Mouse (Mus musculus) stomach, postnatal 0 days (tissue): ENCODE results near the gene Cass4. TPM values are rescaled to one million over a fixed set of nuclear protein-coding genes. Genes with fewer than 3 reads are reported as not detected.

Experiments used
- ATAC-seq: fragments of 200-750 bp; cut with Nextera tagmentation; 2 replicates; pipeline ENCODE4 v1.8.0; 2017; ENCODE audit not compliant: low FRiP score, low TSS enrichment
- DNase-seq: peaks from one replicate; pipeline ENCODE4 v3.0.0-alpha.2; 2016; ENCODE audit warnings: low spot score
- H3K27ac ChIP-seq: fragments of 300-500 bp; sonication (generic); replicated peaks from 2 replicates; pipeline ENCODE4 v1.5.1; 2014; ENCODE audit warnings: mild to moderate bottlenecking, control low read depth
- H3K27me3 ChIP-seq: fragments of 300-500 bp; sonication (generic); 2 replicates; pipeline ENCODE4 v1.6.1; 2014; ENCODE audit warnings: low read length; ENCODE audit not compliant: control insufficient read depth, insufficient read depth
- H3K36me3 ChIP-seq: fragments of 300-500 bp; sonication (generic); 2 replicates; pipeline ENCODE4 v1.6.1; 2014; ENCODE audit warnings: low read length, mixed read lengths; ENCODE audit not compliant: control insufficient read depth, insufficient read depth
- H3K4me1 ChIP-seq: fragments of 300-500 bp; sonication (generic); replicated peaks from 2 replicates; pipeline ENCODE4 v1.6.1; 2014; ENCODE audit warnings: antibody characterized with exemption; ENCODE audit not compliant: control insufficient read depth, insufficient read depth
- H3K4me2 ChIP-seq: fragments of 300-500 bp; sonication (generic); replicated peaks from 2 replicates; pipeline ENCODE4 v1.6.1; 2014; ENCODE audit warnings: low read depth, mild to moderate bottlenecking, control low read depth, moderate library complexity
- H3K4me3 ChIP-seq: fragments of 300-500 bp; sonication (generic); 2 replicates; pipeline ENCODE4 v1.5.1; 2014; ENCODE audit warnings: low read depth, low read length, control low read depth
- H3K9ac ChIP-seq: fragments of 300-500 bp; sonication (generic); 2 replicates; pipeline ENCODE4 v1.6.1; 2014; ENCODE audit warnings: mild to moderate bottlenecking, low read length, control low read depth, mixed read lengths
- H3K9me3 ChIP-seq: fragments of 300-500 bp; sonication (generic); 2 replicates; pipeline ENCODE4 v1.6.1; 2016; ENCODE audit warnings: low read length; ENCODE audit not compliant: control insufficient read depth
- CTCF ChIP-seq: IDR thresholded peaks from 2 replicates; pipeline ENCODE4 v1.5.1; 2016; ENCODE audit warnings: antibody characterized with exemption, low read depth, mild to moderate bottlenecking, moderate library complexity
- EP300 ChIP-seq: optimal IDR thresholded peaks from 2 replicates; pipeline ENCODE3; 2016; ENCODE audit warnings: antibody characterized with exemption
- WGBS: fragments of 180-500 bp; shearing (Covaris S2); extraction: QIAGEN DNeasy Blood & Tissue Kit; methylation state at CpG from one replicate; pipeline ENCODE4 v1.1.7; 2014; 5-methylcytosine and 5-hydroxymethylcytosine counted together
- polyA plus RNA-seq: library from polyadenylated mRNA; unstranded; fragments of >200 nt; fragmentation: Nextera tagmentation; extraction: Ambion mirVana; gene quantifications from 2 replicates; pipeline ENCODE4 v1.2.1, GENCODE M21; 2015

Gene Cass4
- polyA plus RNA-seq, 1 experiment from 2014 or later: 0.18 TPM

- H3K9ac ChIP-seq: no peak overlapping the region
- no peaks in the 10 kb centered on the region for H3K27me3 ChIP-seq
- 68% methylated on average over 4 of the region's 4 CpGs for WGBS
- TF ChIP-seq EP300 (no peak), CTCF (no peak)
- ATAC-seq: no peak
- no peak for DNase-seq
- H3K4me3 ChIP-seq: no peak overlapping the region
- H3K4me2 ChIP-seq: no peak overlapping the region
- H3K36me3 ChIP-seq: no peaks in the 10 kb centered on the region
- H3K9me3 ChIP-seq: no peaks in the 10 kb centered on the region
- no peaks in the 10 kb centered on the region for H3K4me1 ChIP-seq
- H3K27ac ChIP-seq: no peak overlapping the region
Measured at GRCm38 (mm10) chr2:172406173-172406572, 12.6 kb downstream of the Cass4 start.

GRCm38 (mm10) chr2:172407499-172407898 is 13.9 kb downstream of the Cass4 start:
- Histone ChIP-seq H3K4me2 (no peak overlapping the region), H3K36me3 (no peaks in the 10 kb centered on the region), H3K4me1 (no peaks in the 10 kb centered on the region), H3K4me3 (no peak overlapping the region), H3K27ac (no peak overlapping the region), H3K9me3 (no peaks in the 10 kb centered on the region), H3K9ac (no peak overlapping the region), H3K27me3 (no peaks in the 10 kb centered on the region)
- no peak for ATAC-seq
- TF ChIP-seq CTCF (no peak), EP300 (no peak)
- DNase-seq: no peak
- WGBS: 61% methylated on average over 2 of the region's 2 CpGs

GRCm38 (mm10) chr2:172410686-172411085 is 17.1 kb downstream of the Cass4 start:
- H3K4me1 ChIP-seq: no peaks in the 10 kb centered on the region
- no peak overlapping the region for H3K9ac ChIP-seq
- H3K27me3 ChIP-seq: no peaks in the 10 kb centered on the region
- 77% methylated on average over 2 of the region's 2 CpGs for WGBS
- H3K36me3 ChIP-seq: no peaks in the 10 kb centered on the region
- ATAC-seq (no peak), DNase-seq (no peak)
- H3K4me2 ChIP-seq: no peak overlapping the region
- H3K4me3 ChIP-seq: no peak overlapping the region
- TF ChIP-seq EP300 (no peak), CTCF (no peak)
- H3K27ac ChIP-seq: no peak overlapping the region
- no peaks in the 10 kb centered on the region for H3K9me3 ChIP-seq

GRCm38 (mm10) chr2:172411091-172411490 is 17.5 kb downstream of the Cass4 start:
- Histone ChIP-seq H3K27ac (no peak overlapping the region), H3K4me1 (no peaks in the 10 kb centered on the region), H3K27me3 (no peaks in the 10 kb centered on the region), H3K9me3 (no peaks in the 10 kb centered on the region), H3K4me2 (no peak overlapping the region), H3K4me3 (no peak overlapping the region), H3K36me3 (no peaks in the 10 kb centered on the region), H3K9ac (no peak overlapping the region)
- TF ChIP-seq EP300: no peak
- TF ChIP-seq CTCF: no peak
- no peak for DNase-seq
- no peak for ATAC-seq
- 82% methylated on average over 11 of the region's 11 CpGs for WGBS

DNA sequence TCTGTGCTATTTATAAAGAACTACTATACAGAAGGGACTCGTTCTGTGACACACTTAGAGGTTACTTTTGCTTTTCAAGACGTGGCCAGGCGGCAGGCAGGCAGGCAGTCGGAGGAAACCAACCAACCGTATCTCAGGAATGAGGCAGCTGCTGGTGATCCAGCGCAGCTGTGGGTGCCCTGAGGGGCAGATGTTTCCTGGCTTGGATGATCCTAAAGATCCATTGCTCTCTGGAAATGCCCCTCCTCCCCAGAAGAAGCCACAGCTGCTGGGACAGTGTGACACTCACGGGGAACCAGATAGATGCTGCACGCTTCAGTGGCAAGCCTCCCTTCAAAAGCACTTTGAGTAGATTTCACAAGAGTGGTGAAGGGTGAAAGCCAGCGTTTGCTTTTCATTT is 18.9 kb downstream of the Cass4 start:
- TF ChIP-seq CTCF (no peak), EP300 (no peak)
- H3K4me3 ChIP-seq: no peak overlapping the region
- no peaks in the 10 kb centered on the region for H3K4me1 ChIP-seq
- DNase-seq: no peak
- H3K36me3 ChIP-seq: no peaks in the 10 kb centered on the region
- no peak overlapping the region for H3K9ac ChIP-seq
- 11% methylated on average over 9 of the region's 9 CpGs for WGBS
- no peak overlapping the region for H3K4me2 ChIP-seq
- no peak for ATAC-seq
- no peaks in the 10 kb centered on the region for H3K27me3 ChIP-seq
- no peak overlapping the region for H3K27ac ChIP-seq
- H3K9me3 ChIP-seq: no peaks in the 10 kb centered on the region

DNA sequence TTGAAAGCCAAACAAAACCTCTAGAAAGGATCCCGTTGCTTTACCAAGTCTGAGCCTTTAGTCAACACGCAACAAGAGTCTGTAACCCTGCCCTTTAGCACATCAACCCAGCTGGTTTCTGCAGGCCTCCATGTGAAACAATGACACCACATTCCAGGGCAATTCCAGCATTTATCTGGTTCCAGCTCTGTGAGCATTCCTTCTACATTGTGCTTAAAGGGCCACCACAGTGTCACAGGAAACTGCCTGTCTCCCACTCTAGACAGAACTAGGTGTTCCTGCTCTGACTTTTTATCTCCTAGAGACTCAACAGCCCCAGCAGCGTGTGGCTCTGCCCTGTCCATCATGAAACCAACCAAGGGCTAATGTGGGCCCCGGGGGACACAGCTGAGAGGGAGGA is 19.7 kb downstream of the Cass4 start:
- no peaks in the 10 kb centered on the region for H3K36me3 ChIP-seq
- H3K9ac ChIP-seq: no peak overlapping the region
- DNase-seq (no peak), ATAC-seq (no peak)
- no peaks in the 10 kb centered on the region for H3K4me1 ChIP-seq
- no peak overlapping the region for H3K27ac ChIP-seq
- no peak overlapping the region for H3K4me2 ChIP-seq
- WGBS: 16% methylated on average over 4 of the region's 4 CpGs
- H3K27me3 ChIP-seq: no peaks in the 10 kb centered on the region
- no peak overlapping the region for H3K4me3 ChIP-seq
- TF ChIP-seq CTCF: no peak
- TF ChIP-seq EP300: no peak
- no peaks in the 10 kb centered on the region for H3K9me3 ChIP-seq
